Mouse (Mus musculus): ENCODE measurements at regions not wholly inside any gene's neighbourhood (a gene's known extent, or its start where the extent isn't known, plus 50 kb on each side); places are given as distances from the start of the nearest gene placed in this dataset.

DNA sequence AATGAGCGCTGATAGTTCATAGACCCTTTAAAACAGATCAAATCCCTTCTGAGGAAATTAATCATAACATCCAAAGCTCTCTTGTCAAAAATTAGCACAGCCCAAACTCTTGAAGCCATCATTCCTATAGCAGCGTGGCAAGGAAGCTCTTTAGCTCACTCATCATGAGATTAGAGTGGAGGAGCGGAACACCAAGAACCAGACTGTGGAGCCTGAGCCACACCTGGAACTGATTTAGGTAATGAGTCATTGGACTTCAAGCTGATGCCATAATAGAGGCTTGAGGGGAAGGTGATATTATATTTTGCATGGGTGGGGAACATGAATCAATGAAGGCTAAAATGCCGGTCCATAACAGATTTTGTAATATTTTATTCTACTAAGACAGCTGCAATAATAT, 52.2 kb upstream of the Cxxc4 start:
- Histone ChIP-seq H3K27ac (ENCODE audit: insufficient read depth, low read depth, low read length) (no peak overlapping the region), H3K4me1 (ENCODE audit: control insufficient read depth, insufficient read depth, low read length) (no peaks in the 10 kb centered on the region), H3K4me3 (ENCODE audit: insufficient read depth, low read depth, low read length) (no peak overlapping the region)
- WGBS: 94% methylated on average over 4 of the region's 4 CpGs
- no peak for TF ChIP-seq CTCF (IDR thresholded peaks at IDR 0.05; ENCODE audit: insufficient read depth, low read depth, low read length)
- TF ChIP-seq POLR2A (IDR thresholded peaks at IDR 0.05; ENCODE audit: insufficient read depth, low read depth, low read length): no peak

Measured in olfactory bulb, adult 2 months (tissue).